Mouse (Mus musculus): ENCODE results near the gene Gp1bb. TPM values are rescaled to one million over a fixed set of nuclear protein-coding genes. Genes with fewer than 3 reads are reported as not detected.

The Gp1bb gene
- polyA plus RNA-seq, 1 experiment from 2014 or later = 5.5 TPM

DNA sequence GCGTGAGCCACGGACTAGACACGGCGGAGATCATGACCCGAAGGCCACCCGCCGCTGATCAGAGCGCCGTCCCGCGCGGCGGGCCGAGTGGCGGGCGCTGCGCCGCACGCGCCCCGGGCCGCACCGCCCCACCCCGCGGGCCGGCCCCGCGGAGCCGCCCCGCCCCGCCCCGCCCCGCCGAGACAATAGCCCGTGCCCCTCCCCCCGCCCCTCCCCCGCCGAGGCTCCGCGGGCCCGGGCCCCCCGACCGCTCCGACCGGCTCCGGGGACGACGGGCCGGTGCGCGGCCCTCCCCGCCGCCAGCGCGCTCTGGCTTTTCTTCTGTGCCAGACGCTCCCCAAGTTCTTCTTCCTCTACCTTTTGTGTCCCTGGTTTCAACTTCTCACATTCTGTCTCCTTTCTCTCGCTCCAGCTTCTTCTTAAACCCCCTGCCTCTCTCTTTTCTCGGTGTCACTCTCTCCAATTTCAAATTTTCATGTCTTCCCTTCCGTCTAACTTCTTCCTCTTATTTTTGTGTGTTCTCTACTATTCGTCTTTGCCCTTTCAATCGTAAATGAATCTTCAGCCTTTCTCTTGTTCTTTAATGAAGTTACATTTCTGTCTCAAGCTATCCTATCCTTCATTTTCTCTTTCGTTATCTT, 35.2 kb downstream of the Gp1bb start:
- H3K4me3 ChIP-seq = peak overlapping the region; percentile 51
- peaks cover 57% of the 10 kb centered on the region for H3K4me1 ChIP-seq (replicated peaks)
- WGBS = 4% methylated on average over 35 of the region's 62 CpGs
- ATAC-seq (ENCODE audit: insufficient number of reproducible peaks, low FRiP score) = no peak
- no peak overlapping the region for H3K27ac ChIP-seq (ENCODE audit: poor library complexity, severe bottlenecking)
- H3K9me3 ChIP-seq (replicated peaks) = no peaks in the 10 kb centered on the region
- peak overlapping the region; percentile 40 for H3K9ac ChIP-seq
- no peaks in the 10 kb centered on the region for H3K36me3 ChIP-seq
- H3K27me3 ChIP-seq (replicated peaks) = peaks cover 97% of the 10 kb centered on the region
- peak overlapping the region; percentile 78 for H3K4me2 ChIP-seq

DNA sequence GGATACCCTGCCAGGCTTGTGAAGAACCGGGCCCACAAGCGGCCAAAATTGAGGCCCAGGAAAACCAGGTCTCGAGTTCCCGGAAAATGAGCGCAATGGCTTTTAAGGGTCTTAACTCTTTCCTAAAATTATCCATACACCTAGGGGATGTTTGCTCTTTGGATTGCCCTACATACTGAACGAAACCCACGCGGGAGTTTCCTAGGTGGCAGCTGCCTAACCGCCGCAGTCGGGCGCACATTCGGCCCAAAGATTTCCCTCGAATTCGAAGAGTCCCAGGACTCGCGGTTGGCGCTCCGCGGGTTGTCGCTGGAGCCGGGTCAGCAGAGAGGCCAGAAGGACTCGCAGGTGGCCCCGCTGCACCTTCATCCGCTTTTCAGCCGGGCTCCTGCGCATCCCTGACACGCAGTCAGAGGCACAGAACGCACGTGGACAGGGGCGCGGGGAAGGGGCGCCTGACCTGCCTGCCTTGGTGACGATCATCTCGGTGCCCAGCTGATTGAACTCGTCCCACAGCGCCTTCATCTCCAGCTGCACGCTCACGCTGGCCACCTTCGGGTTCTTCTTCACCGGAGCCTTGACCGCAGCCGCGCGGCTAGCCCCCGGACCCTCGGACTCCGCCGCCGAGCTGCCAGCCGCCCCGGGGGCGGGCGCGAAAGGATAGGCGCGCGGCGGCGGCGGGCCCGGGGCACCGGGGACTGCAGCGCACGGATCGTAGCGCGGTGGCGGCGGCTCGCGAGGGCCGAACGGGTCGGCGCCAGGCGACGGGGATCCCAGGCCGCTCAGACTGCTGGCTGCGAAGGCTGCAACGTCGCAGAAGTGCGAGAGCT, 35.9 kb downstream of the Gp1bb start:
- H3K9ac ChIP-seq = peak overlapping the region; percentile 40
- H3K4me2 ChIP-seq = peak overlapping the region; percentile 78
- H3K4me1 ChIP-seq (replicated peaks) = peaks cover 57% of the 10 kb centered on the region
- H3K27ac ChIP-seq (ENCODE audit: poor library complexity, severe bottlenecking) = no peak overlapping the region
- no peak for ATAC-seq (ENCODE audit: insufficient number of reproducible peaks, low FRiP score)
- H3K36me3 ChIP-seq = no peaks in the 10 kb centered on the region
- 1% methylated on average over 83 of the region's 83 CpGs for WGBS
- no peaks in the 10 kb centered on the region for H3K9me3 ChIP-seq (replicated peaks)
- H3K4me3 ChIP-seq = peak overlapping the region; percentile 51
- H3K27me3 ChIP-seq (replicated peaks) = peaks cover 97% of the 10 kb centered on the region

DNA sequence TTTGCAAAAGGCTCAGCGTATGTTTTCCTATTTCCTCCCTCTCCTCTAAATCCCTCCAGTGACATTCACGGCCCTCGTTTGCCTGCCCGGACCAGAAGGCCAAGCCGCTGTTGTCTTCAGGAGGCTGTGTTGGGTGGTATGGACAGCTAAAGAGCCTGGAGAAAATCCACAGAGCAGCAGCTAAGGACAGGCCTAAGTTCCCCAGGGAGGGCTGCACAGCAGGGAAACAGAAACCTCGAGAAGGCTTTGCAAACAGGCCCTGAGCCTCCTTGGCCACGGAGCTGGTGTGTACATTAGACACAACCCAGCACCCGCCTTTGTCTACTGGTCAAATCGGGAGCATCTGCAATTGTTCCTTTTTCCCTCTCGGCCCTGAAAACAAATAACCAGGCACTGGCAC, 36.5 kb downstream of the Gp1bb start:
- WGBS = 7% methylated on average over 10 of the region's 10 CpGs
- Histone ChIP-seq H3K9me3 (replicated peaks) (no peaks in the 10 kb centered on the region), H3K4me3 (peak overlapping the region; percentile 51), H3K36me3 (no peaks in the 10 kb centered on the region), H3K27me3 (replicated peaks) (peaks cover 97% of the 10 kb centered on the region), H3K4me1 (replicated peaks) (peaks cover 54% of the 10 kb centered on the region), H3K9ac (no peak overlapping the region), H3K4me2 (peak overlapping the region; percentile 78), H3K27ac (ENCODE audit: poor library complexity, severe bottlenecking) (no peak overlapping the region)
- ATAC-seq (ENCODE audit: insufficient number of reproducible peaks, low FRiP score) = no peak

DNA sequence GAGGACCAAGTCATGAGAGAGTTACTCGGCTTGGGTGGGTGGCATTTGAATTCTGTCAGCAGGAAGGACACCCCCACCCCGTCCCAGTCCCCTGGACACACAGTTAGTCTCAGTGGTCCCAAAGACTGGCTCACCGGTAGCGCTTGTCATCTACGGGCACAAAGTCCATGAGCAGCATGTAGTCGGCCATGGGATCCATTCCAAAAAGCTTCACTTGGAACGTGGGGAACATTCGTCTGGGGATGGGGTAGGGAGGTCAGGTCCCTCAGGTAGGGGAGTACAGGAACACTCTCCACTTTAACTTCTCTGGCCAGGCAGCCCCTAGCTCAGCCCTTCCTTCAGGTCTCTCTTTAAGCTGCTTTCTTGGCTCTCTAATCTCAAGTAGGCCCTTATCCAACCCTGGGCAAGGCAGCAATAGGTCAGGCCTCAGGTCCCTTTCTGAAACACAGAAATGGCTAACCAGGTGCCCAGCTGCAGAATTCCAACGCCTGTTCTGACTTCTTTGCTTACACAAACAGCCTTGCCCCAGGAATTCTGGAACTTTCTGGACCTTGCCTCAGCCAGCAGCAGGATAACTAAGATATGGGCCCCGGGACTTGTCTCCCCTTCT, 37.2 kb downstream of the Gp1bb start:
- Histone ChIP-seq H3K9ac (no peak overlapping the region), H3K4me2 (peak overlapping the region; percentile 78; the same call in 1 of the 2 replicates)
- 33% methylated on average over 10 of the region's 10 CpGs for WGBS

DNA sequence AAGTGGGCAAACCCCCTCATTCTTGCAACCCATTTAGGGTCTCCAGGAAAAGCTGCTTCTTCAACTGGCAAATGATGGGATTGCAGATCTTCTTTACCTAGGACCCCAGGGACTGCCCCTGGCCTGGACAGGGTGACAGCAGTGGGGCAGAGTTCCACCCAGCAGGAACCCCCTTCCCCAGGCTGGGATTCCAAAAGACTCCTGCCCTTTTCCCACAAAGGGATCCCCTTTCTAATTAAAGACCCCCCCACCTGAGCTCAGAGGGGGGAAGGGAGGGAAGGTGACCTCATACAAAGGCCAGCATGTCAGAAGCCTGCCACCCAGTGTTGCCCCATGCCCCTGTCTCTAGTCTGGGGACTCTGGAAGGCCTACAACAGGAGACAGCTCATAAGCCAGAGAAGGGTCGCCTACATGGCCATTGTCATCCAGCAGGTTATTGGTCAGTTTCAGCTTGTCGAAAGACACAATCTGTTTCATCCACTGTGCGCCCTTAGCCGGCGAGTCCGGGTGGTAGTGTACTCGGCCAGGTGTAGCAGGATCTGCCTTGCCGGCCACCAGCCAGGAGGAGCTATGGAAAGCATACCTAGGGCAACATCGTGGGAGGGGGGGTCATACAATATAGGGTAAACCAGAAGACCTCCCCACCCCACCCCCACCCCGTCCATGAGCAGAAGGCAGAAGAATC, 38.4 kb downstream of the Gp1bb start:
- no peak overlapping the region for H3K9ac ChIP-seq

More for the DNA sequence above, 37.2 kb downstream of the Gp1bb start:
- Histone ChIP-seq H3K4me1 (replicated peaks) (peaks cover 47% of the 10 kb centered on the region), H3K4me3 (0 out of 2 replicates have a peak overlapping the region, but pooled peaks have one; percentile 51), H3K27ac (ENCODE audit: poor library complexity, severe bottlenecking) (no peak overlapping the region), H3K9me3 (replicated peaks) (no peaks in the 10 kb centered on the region), H3K27me3 (replicated peaks) (peaks cover 97% of the 10 kb centered on the region), H3K36me3 (no peaks in the 10 kb centered on the region)
- no peak for ATAC-seq (ENCODE audit: insufficient number of reproducible peaks, low FRiP score)

DNA sequence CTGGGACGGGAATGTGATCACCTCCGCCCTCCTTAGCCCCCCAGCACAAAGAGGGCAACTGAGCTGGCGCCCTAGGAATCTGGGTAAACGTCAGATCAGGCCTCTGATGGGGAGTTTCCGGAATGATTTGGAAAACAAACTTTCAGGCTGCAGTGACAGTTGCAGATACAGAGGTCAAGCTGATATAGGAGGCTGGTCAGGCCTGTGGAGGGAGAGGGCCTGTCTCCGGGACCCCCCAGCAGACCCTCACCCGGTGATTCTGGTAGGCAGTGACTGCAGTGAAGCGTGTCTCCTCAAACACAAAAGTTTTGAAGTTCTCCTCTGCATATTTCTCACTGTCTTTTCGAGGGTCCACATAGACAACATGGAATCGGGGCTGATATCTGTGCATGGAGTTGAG, 39.0 kb downstream of the Gp1bb start:
- no peak overlapping the region for H3K9ac ChIP-seq
- H3K9me3 ChIP-seq (replicated peaks) = no peaks in the 10 kb centered on the region
- H3K27me3 ChIP-seq (replicated peaks) = peaks cover 94% of the 10 kb centered on the region
- no peak overlapping the region for H3K27ac ChIP-seq (ENCODE audit: poor library complexity, severe bottlenecking)
- 26% methylated on average over 10 of the region's 10 CpGs for WGBS
- ATAC-seq (ENCODE audit: insufficient number of reproducible peaks, low FRiP score) = no peak
- no peaks in the 10 kb centered on the region for H3K36me3 ChIP-seq
- no peak overlapping the region; the same call in 1 of the 2 replicates for H3K4me3 ChIP-seq
- H3K4me1 ChIP-seq (replicated peaks) = peaks cover 37% of the 10 kb centered on the region
- no peak overlapping the region for H3K4me2 ChIP-seq

More for the DNA sequence above, 38.4 kb downstream of the Gp1bb start:
- peaks cover 44% of the 10 kb centered on the region for H3K4me1 ChIP-seq (replicated peaks)
- H3K27ac ChIP-seq (ENCODE audit: poor library complexity, severe bottlenecking) = no peak overlapping the region
- H3K4me2 ChIP-seq = no peak overlapping the region
- H3K9me3 ChIP-seq (replicated peaks) = no peaks in the 10 kb centered on the region
- H3K27me3 ChIP-seq (replicated peaks) = peaks cover 94% of the 10 kb centered on the region
- no peak overlapping the region for H3K4me3 ChIP-seq
- H3K36me3 ChIP-seq = no peaks in the 10 kb centered on the region
- ATAC-seq (ENCODE audit: insufficient number of reproducible peaks, low FRiP score) = no peak
- WGBS = 45% methylated on average over 10 of the region's 10 CpGs

DNA sequence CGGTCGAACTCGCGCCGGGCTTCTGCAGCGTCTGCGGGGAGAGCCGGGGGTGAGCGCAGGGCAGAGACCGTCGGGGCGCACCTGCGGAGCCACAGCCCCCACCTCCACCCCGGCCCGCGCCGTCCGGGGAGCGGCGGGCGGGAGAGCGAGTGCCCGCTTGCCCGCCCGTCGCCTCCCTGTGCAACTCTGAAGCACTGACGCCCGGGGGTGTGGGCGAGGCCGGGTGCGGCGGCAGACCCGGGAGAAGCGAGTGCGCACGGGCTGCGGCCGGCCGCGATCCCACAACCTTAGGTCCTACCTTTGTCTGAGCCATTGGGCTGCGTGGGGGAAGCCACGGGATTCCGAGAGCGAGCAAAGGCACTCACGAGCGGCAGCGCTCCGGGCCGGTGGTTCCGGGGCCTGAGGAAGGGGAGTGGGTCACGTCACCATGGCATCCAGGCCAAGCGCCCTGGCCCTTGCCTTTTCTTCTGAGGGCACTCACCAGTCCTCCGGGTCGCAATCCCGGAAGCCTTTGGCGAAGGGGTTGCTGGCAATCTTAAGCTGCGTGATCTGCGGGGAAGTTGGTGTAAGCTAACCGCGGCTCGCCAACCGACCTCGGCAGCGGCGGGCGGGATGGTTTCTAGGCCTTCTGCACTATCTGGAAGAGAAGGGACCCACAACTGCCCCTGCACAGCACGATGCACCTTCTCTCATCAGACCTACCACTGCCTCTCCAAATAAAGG, 39.6 kb downstream of the Gp1bb start:
- ATAC-seq (ENCODE audit: insufficient number of reproducible peaks, low FRiP score) = no peak
- Histone ChIP-seq H3K36me3 (no peaks in the 10 kb centered on the region), H3K4me2 (peak overlapping the region; percentile 69), H3K4me1 (replicated peaks) (peaks cover 31% of the 10 kb centered on the region), H3K27me3 (replicated peaks) (peaks cover 94% of the 10 kb centered on the region), H3K9ac (peak overlapping the region; percentile 39; the same call in 1 of the 2 replicates), H3K27ac (ENCODE audit: poor library complexity, severe bottlenecking) (no peak overlapping the region), H3K4me3 (peak overlapping the region; percentile 42), H3K9me3 (replicated peaks) (no peaks in the 10 kb centered on the region)
- WGBS = 3% methylated on average over 67 of the region's 67 CpGs

DNA sequence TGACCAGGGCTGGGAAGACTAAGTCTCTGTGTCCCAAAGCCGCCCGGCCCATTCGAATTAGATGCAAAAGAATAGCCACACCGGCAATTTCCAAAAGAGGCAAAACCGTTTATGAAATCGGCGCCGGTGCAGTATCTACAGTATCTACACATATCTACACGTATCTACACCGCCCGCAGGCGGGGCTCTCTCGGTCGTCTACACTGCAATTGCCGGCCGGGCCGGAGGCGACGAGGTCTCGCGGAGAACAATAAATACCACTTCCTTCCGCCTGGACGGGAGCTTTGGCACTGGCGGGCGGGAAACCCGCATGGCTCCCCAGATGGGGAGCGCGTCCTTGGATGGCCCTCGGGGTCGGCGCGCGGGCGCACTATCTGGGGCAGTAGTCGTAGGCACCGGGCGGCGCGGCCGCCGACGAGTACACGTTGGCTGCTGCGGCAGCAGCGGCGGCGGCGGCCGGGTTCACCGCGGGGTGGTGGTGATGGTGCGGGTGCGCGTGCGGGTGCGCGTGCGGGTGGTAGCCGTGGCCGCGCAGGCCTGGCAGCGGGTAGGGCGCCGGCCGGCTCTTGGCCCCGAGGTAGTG, 40.5 kb downstream of the Gp1bb start:
- H3K9ac ChIP-seq = peak overlapping the region; percentile 39; the same call in 1 of the 2 replicates
- H3K27me3 ChIP-seq (replicated peaks) = peaks cover 95% of the 10 kb centered on the region
- peak overlapping the region; percentile 69 for H3K4me2 ChIP-seq
- H3K4me3 ChIP-seq = peak overlapping the region; percentile 42
- WGBS = 2% methylated on average over 66 of the region's 66 CpGs
- ATAC-seq (ENCODE audit: insufficient number of reproducible peaks, low FRiP score) = no peak
- no peaks in the 10 kb centered on the region for H3K36me3 ChIP-seq
- no peaks in the 10 kb centered on the region for H3K9me3 ChIP-seq (replicated peaks)
- H3K27ac ChIP-seq (ENCODE audit: poor library complexity, severe bottlenecking) = no peak overlapping the region
- peaks cover 31% of the 10 kb centered on the region for H3K4me1 ChIP-seq (replicated peaks)

DNA sequence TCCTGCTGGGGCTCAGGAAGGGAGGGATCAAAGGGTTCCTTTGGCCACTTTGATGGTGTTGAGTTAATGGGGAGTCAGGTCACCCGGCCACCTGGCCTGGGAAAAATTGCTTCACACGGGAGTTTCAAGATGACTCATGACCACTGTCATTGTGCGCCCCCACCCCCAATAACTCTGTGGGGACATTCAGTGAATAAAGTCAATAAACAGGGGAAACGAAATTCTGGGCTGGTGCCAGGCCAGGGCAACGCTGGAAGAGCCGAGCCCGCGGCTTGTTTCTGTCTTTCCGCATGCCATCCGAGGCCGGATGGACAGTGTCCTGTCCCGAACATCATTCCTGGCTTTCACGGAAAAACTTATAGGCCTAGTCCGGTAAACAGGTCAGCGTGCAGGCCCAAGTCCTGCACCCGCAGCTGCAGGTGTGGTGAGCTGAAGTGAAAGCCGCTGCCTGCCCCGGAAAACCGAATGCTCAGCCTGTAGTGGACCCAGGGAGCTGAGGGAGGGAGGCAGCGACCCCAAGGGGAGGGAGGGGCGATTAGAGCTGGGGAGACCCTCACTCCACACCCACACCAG, 41.1 kb downstream of the Gp1bb start:
- Histone ChIP-seq H3K36me3 (no peaks in the 10 kb centered on the region), H3K4me3 (peak overlapping the region; percentile 42), H3K27ac (ENCODE audit: poor library complexity, severe bottlenecking) (no peak overlapping the region), H3K9me3 (replicated peaks) (no peaks in the 10 kb centered on the region), H3K4me1 (replicated peaks) (peaks cover 25% of the 10 kb centered on the region), H3K4me2 (peak overlapping the region; percentile 69), H3K27me3 (replicated peaks) (peaks cover 91% of the 10 kb centered on the region), H3K9ac (no peak overlapping the region)
- ATAC-seq (ENCODE audit: insufficient number of reproducible peaks, low FRiP score) = no peak
- WGBS = 9% methylated on average over 21 of the region's 21 CpGs

DNA sequence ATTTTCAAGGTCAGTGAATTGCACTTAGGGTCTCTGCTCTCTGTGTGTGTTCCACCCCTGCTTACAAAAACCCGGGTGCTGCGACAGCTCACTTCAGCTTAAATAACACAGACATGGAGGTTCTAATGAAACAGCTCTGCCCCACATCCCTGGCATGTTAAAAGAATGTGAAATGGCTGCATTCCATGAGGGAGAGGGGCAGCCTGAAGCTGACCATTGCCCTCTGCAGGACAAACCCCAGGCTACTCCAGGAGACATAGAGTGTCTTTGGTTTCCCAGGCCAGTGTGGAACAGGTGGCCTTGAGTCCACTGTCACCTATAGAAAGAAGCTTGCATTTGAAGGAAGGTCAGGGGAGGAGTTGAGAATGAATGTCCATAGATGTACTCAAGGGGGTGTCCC, 41.8 kb downstream of the Gp1bb start:
- 11% methylated on average over 2 of the region's 2 CpGs for WGBS
- H3K4me2 ChIP-seq = no peak overlapping the region

More for the DNA sequence above, 41.8 kb downstream of the Gp1bb start:
- Histone ChIP-seq H3K9ac (no peak overlapping the region), H3K27me3 (replicated peaks) (peaks cover 86% of the 10 kb centered on the region), H3K9me3 (replicated peaks) (no peaks in the 10 kb centered on the region), H3K27ac (ENCODE audit: poor library complexity, severe bottlenecking) (no peak overlapping the region), H3K36me3 (no peaks in the 10 kb centered on the region), H3K4me1 (replicated peaks) (peaks cover 17% of the 10 kb centered on the region), H3K4me3 (no peak overlapping the region)
- no peak for ATAC-seq (ENCODE audit: insufficient number of reproducible peaks, low FRiP score)
